Mouse (Mus musculus) forebrain, postnatal 0 days (tissue): ENCODE measurements at regions not wholly inside any gene's neighbourhood (a gene's known extent, or its start where the extent isn't known, plus 50 kb on each side); places are given as distances from the start of the nearest gene placed in this dataset.

Experiments
- ATAC-seq: fragments of 200-750 bp; cut with Nextera tagmentation; 2 replicates; pipeline ENCODE4 v1.8.0; 2017; ENCODE audit warnings: mild to moderate bottlenecking, moderate library complexity
- DNase-seq: peaks from one replicate; pipeline ENCODE4 v3.0.0-alpha.2; 2015
- H3K27ac ChIP-seq: fragments of 300-500 bp; sonication (generic); 2 replicates; pipeline ENCODE4 v1.5.1; 2014; ENCODE audit warnings: low read depth, mild to moderate bottlenecking, antibody characterized with exemption, low read length, moderate library complexity, mixed read lengths
- H3K27me3 ChIP-seq: fragments of 300-500 bp; sonication (generic); 2 replicates; pipeline ENCODE4 v1.6.1; 2014; ENCODE audit warnings: mild to moderate bottlenecking, low read length, mixed read lengths; ENCODE audit not compliant: insufficient read depth
- H3K36me3 ChIP-seq: fragments of 300-500 bp; sonication (generic); 2 replicates; pipeline ENCODE4 v1.6.1; 2014; ENCODE audit warnings: mild to moderate bottlenecking, moderate library complexity; ENCODE audit not compliant: insufficient read depth
- H3K4me1 ChIP-seq: fragments of 300-500 bp; sonication (generic); 2 replicates; pipeline ENCODE4 v1.6.1; 2014; ENCODE audit warnings: antibody characterized with exemption; ENCODE audit not compliant: insufficient read depth
- H3K4me2 ChIP-seq: fragments of 300-500 bp; sonication (generic); 2 replicates; pipeline ENCODE4 v1.6.1; 2014; ENCODE audit warnings: low read depth, mild to moderate bottlenecking, moderate library complexity
- H3K4me3 ChIP-seq: fragments of 300-500 bp; sonication (generic); 2 replicates; pipeline ENCODE4 v1.5.1; 2014; ENCODE audit warnings: low read depth, low read length, mixed read lengths
- H3K9ac ChIP-seq: fragments of 300-500 bp; sonication (generic); 2 replicates; pipeline ENCODE4 v1.6.1; 2014; ENCODE audit warnings: mild to moderate bottlenecking
- H3K9me3 ChIP-seq: fragments of 300-500 bp; sonication (generic); 2 replicates; pipeline ENCODE4 v1.6.1; 2016; ENCODE audit warnings: low read length
- CTCF ChIP-seq: sonication (generic); IDR thresholded peaks from 2 replicates; pipeline ENCODE4 v1.5.1; 2016; ENCODE audit warnings: antibody characterized with exemption, control low read depth, low read depth
- WGBS: fragments of 180-500 bp; shearing (Covaris S2); extraction: QIAGEN DNeasy Blood & Tissue Kit; methylation state at CpG from one replicate; pipeline ENCODE4 v1.1.7; 2014; 5-methylcytosine and 5-hydroxymethylcytosine counted together

GRCm38 (mm10) chr1:148392673-148393072, 1568.4 kb downstream of the Pla2g4a start:
- ATAC-seq (peak; percentile 56; the same call in 1 of the 2 replicates), DNase-seq (peak; percentile 26)
- H3K27me3 ChIP-seq = no peaks in the 10 kb centered on the region
- no peak for TF ChIP-seq CTCF
- H3K9me3 ChIP-seq = no peaks in the 10 kb centered on the region
- no peaks in the 10 kb centered on the region for H3K36me3 ChIP-seq
- no peak overlapping the region for H3K4me3 ChIP-seq
- no peaks in the 10 kb centered on the region for H3K4me1 ChIP-seq
- no peak overlapping the region for H3K4me2 ChIP-seq
- no peak overlapping the region for H3K9ac ChIP-seq
- no peak overlapping the region for H3K27ac ChIP-seq
- WGBS = 13% methylated on average over 3 of the region's 3 CpGs
